Mouse (Mus musculus) ES-E14 (cell line): ENCODE measurements around the gene Elob.
A peak's percentile ranks its signal among the peaks of the same experiment; 100 is the strongest.

Experiments
- CHD2 ChIP-seq: IDR thresholded peaks from 2 replicates; pipeline ENCODE4 v1.6.1; 2014; ENCODE audit warnings: mild to moderate bottlenecking, low read depth, low read length, inconsistent platforms
- MAFK ChIP-seq: IDR thresholded peaks from 2 replicates; pipeline ENCODE4 v1.6.1; 2014; ENCODE audit warnings: mild to moderate bottlenecking, low read depth, low read length, inconsistent platforms; ENCODE audit not compliant: insufficient read depth
- ZC3H11A ChIP-seq: IDR thresholded peaks from 2 replicates; pipeline ENCODE4 v1.6.1; 2012; ENCODE audit warnings: low read depth, mild to moderate bottlenecking, inconsistent platforms, low read length, borderline replicate concordance

DNA sequence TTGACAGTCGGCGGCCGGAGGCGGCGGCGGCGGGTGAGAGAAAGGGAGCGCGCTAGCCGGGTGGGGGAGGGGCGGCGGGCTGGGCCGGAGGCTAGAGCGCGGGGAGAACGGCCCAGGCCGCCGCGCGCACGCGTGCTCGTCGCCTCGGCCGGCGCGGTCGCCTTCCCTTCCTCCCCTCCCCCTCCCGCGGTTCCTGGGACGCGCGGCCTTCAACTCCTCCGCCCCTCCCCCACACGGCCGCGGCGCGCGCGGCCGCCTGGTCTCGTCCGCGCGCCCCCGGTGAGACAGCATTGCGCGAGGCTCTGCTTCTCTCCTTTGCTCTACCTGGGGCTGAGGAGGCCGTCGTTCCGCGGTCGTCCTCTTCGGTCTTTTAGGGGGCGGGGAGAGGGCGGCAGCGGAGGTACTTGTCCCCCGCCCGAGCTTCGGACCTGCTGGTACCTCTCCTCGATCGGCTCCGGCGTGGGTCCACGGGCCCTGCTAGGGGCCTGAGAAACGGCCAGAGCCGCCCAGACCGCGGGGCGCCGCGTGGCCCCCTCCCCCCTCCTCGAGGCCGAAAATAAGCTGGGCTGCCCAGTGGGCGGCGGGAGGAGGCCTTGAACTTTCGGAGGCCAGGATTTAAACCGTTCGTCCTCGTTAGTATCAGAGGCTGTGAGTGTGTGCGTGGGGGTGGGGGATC lies 25.4 kb downstream of the Elob start:
- TF ChIP-seq CHD2 (peak; percentile 54), ZC3H11A (no peak), MAFK (no peak)
